Mouse (Mus musculus) forebrain, embryonic 11.5 days (tissue): ENCODE measurements at regions not wholly inside any gene's neighbourhood (a gene's known extent, or its start where the extent isn't known, plus 50 kb on each side); places are given as distances from the start of the nearest gene placed in this dataset.
"Not testable (repeated sequence)": the region's sequence is repeated elsewhere in the genome, so short reads cannot be mapped to it uniquely, and the experiment has no call there.

Source experiments
- ATAC-seq: fragments of 200-750 bp; cut with Nextera tagmentation; replicated peaks from 2 replicates; pipeline ENCODE4 v1.8.0; 2017; ENCODE audit warnings: moderate TSS enrichment; ENCODE audit not compliant: low FRiP score
- DNase-seq: peaks from one replicate; pipeline ENCODE4 v3.0.0-alpha.2; 2017; ENCODE audit warnings: low spot score
- H3K27ac ChIP-seq: fragments of 300-500 bp; sonication (generic); 2 replicates; pipeline ENCODE4 v1.5.1; 2014; ENCODE audit warnings: low read depth, low read length
- H3K27me3 ChIP-seq: fragments of 300-500 bp; sonication (generic); 2 replicates; pipeline ENCODE4 v1.6.1; 2014; ENCODE audit warnings: mild to moderate bottlenecking, low read length, mixed read lengths; ENCODE audit not compliant: control insufficient read depth, insufficient read depth
- H3K36me3 ChIP-seq: fragments of 300-500 bp; sonication (generic); 2 replicates; pipeline ENCODE4 v1.6.1; 2014; ENCODE audit warnings: mild to moderate bottlenecking, low read length, moderate library complexity, mixed read lengths; ENCODE audit not compliant: control insufficient read depth, insufficient read depth
- H3K4me1 ChIP-seq: fragments of 300-500 bp; sonication (generic); replicated peaks from 2 replicates; pipeline ENCODE4 v1.6.1; 2014; ENCODE audit warnings: low read length, mixed read lengths; ENCODE audit not compliant: control insufficient read depth, insufficient read depth
- H3K4me2 ChIP-seq: fragments of 300-500 bp; sonication (generic); 2 replicates; pipeline ENCODE4 v1.6.1; 2014; ENCODE audit warnings: low read depth, mild to moderate bottlenecking, low read length, moderate library complexity, mixed read lengths; ENCODE audit not compliant: severe bottlenecking
- H3K4me3 ChIP-seq: fragments of 300-500 bp; sonication (generic); 2 replicates; pipeline ENCODE4 v1.5.1; 2014; ENCODE audit warnings: low read depth, low read length
- H3K9ac ChIP-seq: fragments of 300-500 bp; sonication (generic); 2 replicates; pipeline ENCODE4 v1.6.1; 2014; ENCODE audit warnings: low read length
- H3K9me3 ChIP-seq: fragments of 300-500 bp; sonication (generic); 2 replicates; pipeline ENCODE4 v1.6.1; 2016; ENCODE audit warnings: low read length, mixed read lengths; ENCODE audit not compliant: control insufficient read depth
- WGBS: fragments of 180-500 bp; shearing (Covaris S2); extraction: QIAGEN DNeasy Blood & Tissue Kit; methylation state at CpG from one replicate; pipeline ENCODE4 v1.1.7; 2014; 5-methylcytosine and 5-hydroxymethylcytosine counted together

DNA sequence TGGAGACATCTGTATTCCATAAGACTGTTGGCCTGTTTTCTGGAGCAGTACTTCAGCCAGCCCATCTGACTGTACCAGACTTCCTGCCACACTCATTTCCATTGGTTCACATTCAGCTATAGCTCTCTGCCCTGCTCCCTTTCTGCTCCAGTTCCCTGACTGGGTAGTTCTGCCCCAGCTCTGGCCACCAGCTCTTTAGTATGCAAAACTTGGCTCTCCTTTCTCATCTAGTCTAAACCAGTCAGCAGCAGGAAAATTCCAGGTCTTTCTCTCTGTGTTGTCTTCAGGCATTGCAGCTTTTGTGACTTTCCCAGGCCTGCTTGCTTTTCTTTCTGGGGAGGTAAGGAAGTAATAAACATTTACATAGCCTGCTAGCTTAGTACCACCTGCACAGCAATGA lies 363.5 kb upstream of the Agtr1b start:
- no peak overlapping the region for H3K27ac ChIP-seq
- H3K36me3 ChIP-seq = no peaks in the 10 kb centered on the region
- no peaks in the 10 kb centered on the region for H3K27me3 ChIP-seq
- no peak overlapping the region for H3K4me3 ChIP-seq
- no peak for DNase-seq
- no peak overlapping the region for H3K9ac ChIP-seq
- no peaks in the 10 kb centered on the region for H3K9me3 ChIP-seq
- ATAC-seq = no peak; the same call in 1 of the 2 replicates
- H3K4me1 ChIP-seq = no peaks in the 10 kb centered on the region
- no peak overlapping the region for H3K4me2 ChIP-seq

DNA sequence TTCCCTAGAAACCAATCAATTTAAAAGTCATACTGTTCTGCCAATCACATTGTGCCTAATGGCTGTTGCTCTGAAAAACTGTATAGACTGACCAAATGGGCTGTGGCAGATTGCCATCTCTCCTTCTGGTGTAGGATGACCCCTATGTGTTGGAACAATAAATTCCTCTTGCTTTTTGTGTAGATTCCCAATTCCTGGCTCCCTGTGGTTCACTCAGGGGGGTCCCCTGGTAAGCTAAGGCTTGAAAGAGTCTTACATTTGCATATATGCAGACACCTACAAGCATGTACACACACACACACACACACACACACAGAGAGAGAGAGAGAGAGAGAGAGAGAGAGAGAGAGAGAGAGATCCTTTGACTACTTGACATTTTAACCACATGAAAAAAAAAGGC lies 362.8 kb upstream of the Agtr1b start:
- not testable (repeated sequence) for H3K36me3 ChIP-seq, H3K27ac ChIP-seq, ATAC-seq, H3K9ac ChIP-seq, H3K27me3 ChIP-seq, DNase-seq, H3K4me1 ChIP-seq, H3K9me3 ChIP-seq, H3K4me3 ChIP-seq, H3K4me2 ChIP-seq

DNA sequence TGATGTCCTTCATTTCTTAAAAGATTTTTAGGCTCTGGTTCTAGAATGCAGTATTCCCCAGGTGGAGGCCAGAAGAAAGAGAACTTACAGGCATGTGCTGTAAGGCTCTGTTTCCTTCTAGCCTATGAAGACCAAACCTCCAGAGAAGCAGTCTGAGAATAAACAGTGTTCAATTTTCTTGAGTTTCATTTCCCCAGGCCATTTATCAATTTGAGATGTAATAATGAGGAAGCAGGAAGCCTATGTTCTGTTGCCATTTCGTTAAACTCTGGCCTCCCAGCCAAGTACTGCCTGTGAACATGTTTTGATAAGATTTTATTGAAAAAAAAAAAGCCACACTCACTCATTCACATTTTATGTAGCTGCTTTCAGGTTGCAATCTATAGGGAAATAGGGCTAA lies 347.7 kb upstream of the Agtr1b start:
- no peak for DNase-seq
- H3K4me1 ChIP-seq = no peaks in the 10 kb centered on the region
- H3K4me3 ChIP-seq = no peak overlapping the region
- WGBS = 87% methylated on average over 1 of the region's 1 CpGs
- no peak overlapping the region for H3K4me2 ChIP-seq
- no peak overlapping the region for H3K27ac ChIP-seq
- no peak for ATAC-seq
- H3K9ac ChIP-seq = no peak overlapping the region
- no peaks in the 10 kb centered on the region for H3K36me3 ChIP-seq
- H3K27me3 ChIP-seq = no peaks in the 10 kb centered on the region
- H3K9me3 ChIP-seq = no peaks in the 10 kb centered on the region

DNA sequence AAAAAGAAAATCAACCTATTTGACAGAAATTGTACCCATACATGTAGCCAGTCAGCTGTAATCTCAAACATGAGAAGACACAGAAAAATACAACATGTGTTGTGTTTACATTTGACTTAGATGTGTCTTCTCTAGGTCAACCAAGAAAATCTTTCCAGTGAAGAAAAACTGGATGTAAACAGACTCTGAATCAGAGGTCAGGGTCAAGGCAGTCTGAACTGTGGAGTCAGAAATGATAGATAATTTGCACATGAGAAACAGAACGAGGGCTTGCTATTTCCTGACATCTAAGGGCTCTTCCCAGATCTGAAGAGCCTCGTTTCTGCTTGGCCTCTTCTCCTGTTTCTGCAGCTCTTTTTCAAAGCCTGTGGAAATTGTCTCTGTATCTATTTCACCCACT lies 342.7 kb upstream of the Agtr1b start:
- Histone ChIP-seq H3K4me3 (no peak overlapping the region), H3K27ac (no peak overlapping the region), H3K4me1 (no peaks in the 10 kb centered on the region), H3K9me3 (no peaks in the 10 kb centered on the region), H3K27me3 (no peaks in the 10 kb centered on the region), H3K4me2 (no peak overlapping the region), H3K36me3 (no peaks in the 10 kb centered on the region), H3K9ac (no peak overlapping the region)
- DNase-seq (no peak), ATAC-seq (no peak)
- WGBS = 75% methylated on average over 2 of the region's 2 CpGs

DNA sequence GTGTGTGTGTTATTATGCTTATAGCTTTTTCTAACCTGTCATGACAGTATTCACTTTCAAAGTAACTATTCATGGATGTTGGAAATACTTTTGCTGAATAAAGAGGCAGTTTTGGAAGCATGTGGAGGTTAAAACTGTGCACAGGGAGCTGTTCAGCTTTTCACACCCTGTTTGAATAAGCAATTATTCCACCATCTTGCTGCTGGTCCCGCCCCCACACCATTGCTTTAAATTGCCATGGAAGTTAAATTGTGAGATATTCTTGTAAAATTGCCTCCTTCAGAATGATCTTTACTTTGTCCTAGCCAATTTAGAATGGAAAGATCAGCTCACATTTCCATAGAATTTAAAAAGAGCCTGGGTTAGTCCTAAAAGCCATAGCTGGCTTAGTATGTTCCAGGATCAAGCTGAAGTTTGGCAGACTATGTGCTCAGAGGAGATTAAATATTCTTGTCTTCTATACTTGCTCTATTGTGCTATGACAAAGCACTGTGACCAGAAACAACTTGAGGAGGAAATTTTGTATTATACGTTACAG lies 328.4 kb upstream of the Agtr1b start:
- 87% methylated on average over 2 of the region's 2 CpGs for WGBS
- no peaks in the 10 kb centered on the region for H3K4me1 ChIP-seq
- DNase-seq = no peak
- no peak overlapping the region for H3K4me3 ChIP-seq
- H3K9ac ChIP-seq = no peak overlapping the region
- no peak overlapping the region for H3K4me2 ChIP-seq
- no peaks in the 10 kb centered on the region for H3K36me3 ChIP-seq
- H3K27me3 ChIP-seq = no peaks in the 10 kb centered on the region
- no peak for ATAC-seq
- H3K27ac ChIP-seq = no peak overlapping the region
- no peaks in the 10 kb centered on the region; the same call in 1 of the 2 replicates for H3K9me3 ChIP-seq

DNA sequence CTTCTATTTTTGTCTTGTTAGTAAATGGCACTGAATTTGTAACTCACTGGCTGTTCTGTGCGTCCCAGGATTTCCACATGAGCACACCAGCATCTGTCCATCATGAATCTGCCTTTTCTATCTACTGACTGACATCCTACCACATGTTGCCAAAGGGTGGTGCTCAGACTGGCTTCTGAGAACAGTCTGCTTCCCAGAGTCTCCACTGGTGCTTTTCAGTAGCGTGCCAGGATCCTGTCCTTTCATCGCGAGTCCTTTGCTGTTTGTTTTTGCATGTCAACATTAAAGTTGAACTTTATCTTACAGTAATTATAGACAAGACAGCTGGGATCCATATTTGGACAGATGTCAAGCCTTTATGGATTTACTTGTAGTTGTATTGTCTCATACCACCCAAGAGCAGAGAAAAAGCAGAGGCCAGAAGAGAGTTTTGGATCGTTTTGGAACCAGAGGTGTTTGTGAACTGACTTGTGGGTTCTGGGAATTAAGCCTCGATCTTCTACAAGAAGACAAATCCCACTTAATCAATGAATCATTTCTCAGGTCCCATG lies 314.0 kb upstream of the Agtr1b start:
- 87% methylated on average over 6 of the region's 6 CpGs for whole genome bisulfite sequencing
- H3K27me3 ChIP-seq = no peaks in the 10 kb centered on the region
- no peaks in the 10 kb centered on the region for H3K4me1 ChIP-seq
- H3K27ac ChIP-seq = no peak overlapping the region
- no peak overlapping the region for H3K9ac ChIP-seq
- no peaks in the 10 kb centered on the region for H3K36me3 ChIP-seq
- DNase-seq = no peak
- H3K9me3 ChIP-seq = no peaks in the 10 kb centered on the region
- H3K4me3 ChIP-seq = no peak overlapping the region
- H3K4me2 ChIP-seq = no peak overlapping the region
- ATAC-seq = no peak

DNA sequence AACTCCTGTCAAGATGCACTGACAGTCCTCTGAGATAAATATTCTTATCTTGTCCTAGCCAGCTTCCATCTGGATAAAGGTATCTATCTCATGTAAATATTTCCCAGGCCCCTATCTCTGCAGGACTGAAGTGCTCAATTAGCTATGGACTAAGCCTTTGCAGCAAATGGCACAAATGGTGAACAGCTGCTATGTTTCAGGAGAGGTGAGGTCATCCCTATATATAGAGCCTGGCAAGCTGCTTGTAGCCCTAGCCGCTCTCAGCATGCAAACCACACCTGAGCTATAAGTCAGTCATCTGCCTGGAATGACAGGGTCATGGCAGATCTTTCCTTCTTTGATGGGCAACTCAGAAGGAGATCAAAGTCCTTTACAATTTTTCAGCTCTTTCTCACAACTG lies 294.9 kb upstream of the Agtr1b start:
- Histone ChIP-seq H3K9me3 (no peaks in the 10 kb centered on the region), H3K4me2 (no peak overlapping the region), H3K4me3 (no peak overlapping the region), H3K4me1 (no peaks in the 10 kb centered on the region), H3K36me3 (no peaks in the 10 kb centered on the region), H3K27me3 (no peaks in the 10 kb centered on the region), H3K27ac (no peak overlapping the region), H3K9ac (no peak overlapping the region)
- WGBS = 76% methylated on average over 1 of the region's 1 CpGs
- DNase-seq (no peak), ATAC-seq (no peak)

DNA sequence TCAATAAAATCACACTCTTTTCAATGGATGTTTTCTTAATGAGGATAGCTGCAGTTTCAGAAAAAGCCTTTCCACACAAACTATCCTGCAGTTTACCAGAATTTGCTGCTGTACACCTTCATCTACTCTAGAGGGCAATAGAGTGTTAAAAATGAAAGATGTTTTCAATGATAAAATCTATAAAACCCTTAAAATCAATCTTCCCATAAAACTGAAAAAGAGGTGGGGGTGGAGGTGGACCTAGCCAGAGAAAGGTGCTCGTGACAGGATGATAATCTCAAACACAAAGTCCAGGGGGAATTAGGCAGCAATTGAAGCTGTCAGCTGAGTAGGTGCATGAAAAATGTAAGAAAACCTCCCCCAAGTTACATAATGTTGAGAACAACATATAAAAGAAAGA lies 288.4 kb upstream of the Agtr1b start:
- H3K9me3 ChIP-seq = no peaks in the 10 kb centered on the region
- H3K27me3 ChIP-seq = no peaks in the 10 kb centered on the region
- H3K36me3 ChIP-seq = no peaks in the 10 kb centered on the region
- H3K4me1 ChIP-seq = no peaks in the 10 kb centered on the region
- no peak overlapping the region for H3K4me2 ChIP-seq
- DNase-seq (no peak), ATAC-seq (no peak)
- 13% methylated on average over 1 of the region's 1 CpGs for WGBS
- no peak overlapping the region for H3K9ac ChIP-seq
- no peak overlapping the region for H3K4me3 ChIP-seq
- H3K27ac ChIP-seq = no peak overlapping the region
